Mouse (Mus musculus) mouse embryonic stem cell (cell line): ENCODE results near the gene Ostf1.

Experiments
- in situ Hi-C, 2 experiments: fragments of 300-500 bp; cut with MboI; formaldehyde crosslinking; loops; 1 replicate in 1 of 2; 3 replicates in 1 of 2; pipeline ENCODE4 v1.14.3; 2019 to 2020; ENCODE audit warnings: low sequenced_read_pairs in 2 of 2, low pct_unique_long_range_greater_than_20kb in 1 of 2, mixed read lengths in 1 of 2; ENCODE audit not compliant: unreplicated experiment in 1 of 2

Ostf1 gene

GRCm38 (mm10) chr19:18647775-18648557, 16.3 kb upstream of the Ostf1 start:
- in situ Hi-C loops = no loop called here

- in situ Hi-C loops = no loop called here
Measured at GRCm38 (mm10) chr19:18646853-18647420, 15.3 kb upstream of the Ostf1 start.

- in situ Hi-C loops = no loop called here
Measured at GRCm38 (mm10) chr19:18646397-18646796, 14.8 kb upstream of the Ostf1 start.

GRCm38 (mm10) chr19:18644084-18644483, 12.5 kb upstream of the Ostf1 start:
- in situ Hi-C loops = no loop called here

- in situ Hi-C loops = no loop called here
Measured at GRCm38 (mm10) chr19:18643411-18643810, 11.8 kb upstream of the Ostf1 start.

GRCm38 (mm10) chr19:18641001-18641400, 9.4 kb upstream of the Ostf1 start:
- in situ Hi-C loops = no loop called here

- in situ Hi-C loops = no loop called here
Measured at GRCm38 (mm10) chr19:18639552-18639951, 7.9 kb upstream of the Ostf1 start.

- in situ Hi-C loops = no loop called here
Measured at GRCm38 (mm10) chr19:18638949-18639348, 7.3 kb upstream of the Ostf1 start.

GRCm38 (mm10) chr19:18637954-18638353, 6.3 kb upstream of the Ostf1 start:
- in situ Hi-C loops = no loop called here

- in situ Hi-C loops = no loop called here
Measured at GRCm38 (mm10) chr19:18632231-18633185, 885 bp upstream of the Ostf1 start.

- in situ Hi-C loops = no loop called here
Measured at GRCm38 (mm10) chr19:18631161-18631643, 421 bp downstream of the Ostf1 start.

GRCm38 (mm10) chr19:18630221-18631119, 1.2 kb downstream of the Ostf1 start:
- in situ Hi-C loops = no loop called here

- in situ Hi-C loops = no loop called here
Measured at GRCm38 (mm10) chr19:18629589-18629988, 2.0 kb downstream of the Ostf1 start.

- in situ Hi-C loops = loop anchor here in 1 of 2 experiments (5.0 kb wide), 1 partner anchor 1398 kb away; no protein-coding TSS in a partner anchor
Measured at GRCm38 (mm10) chr19:18623894-18624293, 7.7 kb downstream of the Ostf1 start.

- in situ Hi-C loops = loop anchor here in 1 of 2 experiments (5.0 kb wide), 1 partner anchor 1403 kb away; no protein-coding TSS in a partner anchor
Measured at GRCm38 (mm10) chr19:18619691-18620090, 11.9 kb downstream of the Ostf1 start.

- in situ Hi-C loops = no loop called here
Measured at GRCm38 (mm10) chr19:18619060-18619459, 12.6 kb downstream of the Ostf1 start.

GRCm38 (mm10) chr19:18617504-18617903, 14.1 kb downstream of the Ostf1 start:
- in situ Hi-C loops = no loop called here

GRCm38 (mm10) chr19:18615680-18616240, 15.9 kb downstream of the Ostf1 start:
- in situ Hi-C loops = no loop called here
